Mouse (Mus musculus) MEL (cell line): Measurements from ENCODE around the gene Iqck.

ENCODE experiments used
- MAX ChIP-seq: IDR thresholded peaks from 2 replicates; pipeline ENCODE4 v1.6.1; 2011; ENCODE audit warnings: low read length, improper control_type of control experiment
- POLR2AphosphoS2 ChIP-seq: IDR thresholded peaks from 2 replicates; pipeline ENCODE4 v1.6.1; 2011; ENCODE audit warnings: low read length, improper control_type of control experiment
- POLR2AphosphoS5 ChIP-seq: IDR thresholded peaks from 2 replicates; pipeline ENCODE4 v1.6.1; 2012; ENCODE audit warnings: low read depth, borderline replicate concordance, mild to moderate bottlenecking, inconsistent platforms, low read length, moderate library complexity, mixed read lengths

DNA sequence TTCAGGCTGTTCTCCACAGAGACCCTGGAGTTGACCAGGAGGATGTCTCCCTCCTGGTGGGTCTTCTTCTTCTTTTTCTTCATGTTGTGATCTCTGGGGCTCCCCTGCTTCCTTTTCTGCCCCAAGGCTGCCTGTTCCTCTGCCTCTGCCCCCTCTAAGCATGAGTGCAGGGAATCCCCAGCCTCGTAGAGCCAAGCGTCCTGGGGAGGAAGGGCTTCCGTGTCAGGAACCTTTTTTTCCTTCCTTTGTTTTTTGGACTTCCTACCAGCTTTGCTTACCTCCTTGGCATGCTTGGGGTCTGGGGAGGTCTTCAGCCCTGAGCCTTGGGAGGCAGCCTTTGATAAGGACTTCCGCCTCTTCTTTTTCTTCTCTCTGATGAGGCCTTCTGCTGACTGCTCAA lies 2.9 kb upstream of the Iqck start:
- no peak for TF ChIP-seq MAX
- no peak for TF ChIP-seq POLR2AphosphoS2
- TF ChIP-seq POLR2AphosphoS5: no peak
